Mouse (Mus musculus): ENCODE results near the gene Slc9a8.
A peak's percentile ranks its signal among the peaks of the same experiment; 100 is the strongest.

The Slc9a8 gene

DNA sequence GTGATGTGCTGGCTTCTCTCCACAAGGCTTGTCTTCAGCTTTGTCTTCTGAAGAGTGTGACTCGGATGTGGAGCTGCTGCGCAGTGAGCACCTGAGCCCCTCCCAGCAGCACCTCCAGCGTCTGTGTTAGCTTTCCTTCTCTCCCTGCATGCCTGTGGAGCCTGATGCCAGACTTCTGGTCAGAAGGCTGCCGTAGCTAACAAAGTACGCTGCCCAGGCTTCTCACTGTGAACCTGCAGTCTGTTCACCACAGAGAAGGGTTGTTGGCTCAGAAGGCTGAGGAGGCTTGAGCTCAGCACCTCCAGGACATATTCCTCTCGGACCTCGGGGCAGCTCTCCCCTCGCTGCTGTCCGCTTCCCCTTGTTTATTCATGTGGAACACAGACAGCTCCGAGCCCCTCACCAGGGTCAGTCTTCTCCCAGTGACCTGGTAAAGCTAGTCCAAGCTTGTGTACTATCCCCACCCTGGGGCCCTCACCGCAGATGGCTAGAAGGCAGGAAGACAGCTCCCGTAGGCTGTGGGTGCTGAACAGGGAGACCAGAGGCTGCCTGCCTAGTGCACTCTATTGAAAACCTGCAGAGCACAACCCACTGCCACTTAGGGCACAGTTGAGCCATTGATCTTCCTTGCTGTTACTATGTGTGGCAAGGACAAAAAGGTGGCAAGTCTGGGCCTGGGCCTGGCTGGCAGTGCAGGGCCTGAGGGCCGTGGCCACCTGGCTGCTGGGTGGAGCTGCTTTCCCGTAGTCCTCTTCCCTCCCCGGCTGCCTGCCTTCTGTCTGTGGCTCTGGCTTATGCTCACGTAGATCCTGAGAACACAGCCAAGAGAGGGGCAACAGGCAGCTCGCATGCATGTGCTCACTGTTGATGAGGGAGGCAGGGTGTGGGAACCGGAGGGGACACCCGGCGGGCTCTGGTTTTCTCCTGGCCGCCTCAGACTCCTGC, 28.1 kb downstream of the Slc9a8 start:
- no peak for DNase-seq (ENCODE audit: low spot score in 2 of 2)

DNA sequence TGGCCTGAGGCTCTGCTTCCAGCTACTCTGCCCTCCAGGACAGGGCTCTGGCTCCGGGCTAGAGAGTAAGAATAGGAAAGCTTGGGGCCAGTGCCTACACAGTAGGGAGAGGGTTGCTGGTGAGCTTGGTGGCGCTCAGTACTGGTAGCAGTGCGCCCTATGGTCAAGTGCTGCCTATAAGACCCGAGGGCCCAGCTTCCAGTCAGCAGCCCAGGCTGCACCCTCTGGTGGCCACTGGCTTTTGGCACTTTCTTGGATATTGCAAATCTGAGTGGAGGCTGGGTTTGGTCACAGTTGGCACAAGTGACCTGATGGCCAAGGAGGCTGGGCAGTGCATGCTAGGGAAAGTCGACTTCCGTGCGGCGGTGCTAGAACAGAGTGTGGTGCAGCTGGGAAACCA, 29.1 kb downstream of the Slc9a8 start:
- DNase-seq (ENCODE audit: low spot score in 2 of 2), result no peak

DNA sequence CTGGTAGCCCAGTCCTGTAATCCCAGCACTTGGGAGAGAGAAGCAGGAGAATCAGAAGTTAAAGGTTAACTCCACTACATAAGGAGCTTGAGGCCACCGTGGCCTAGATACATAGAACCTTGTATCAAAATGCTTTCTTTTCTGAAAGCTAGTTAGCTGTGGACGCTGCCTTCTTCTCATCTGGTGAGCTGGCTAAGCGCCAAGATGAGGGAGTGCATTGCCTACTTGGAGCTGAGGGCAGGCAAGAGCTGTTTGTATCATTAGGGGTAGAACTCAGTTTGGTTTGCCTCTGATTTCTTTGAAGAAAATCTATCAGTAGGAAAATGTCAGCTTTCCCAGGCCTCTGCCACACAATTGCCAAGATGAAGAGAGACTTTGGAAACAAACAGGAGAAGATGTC, 32.3 kb downstream of the Slc9a8 start:
- DNase-seq (ENCODE audit: low spot score in 2 of 2), result no peak

GRCm38 (mm10) chr2:167456361-167457020, 35.0 kb downstream of the Slc9a8 start:
- DNase-seq (ENCODE audit: low spot score in 2 of 2), result no peak

- no peak for DNase-seq (ENCODE audit: low spot score in 2 of 2)
Measured at GRCm38 (mm10) chr2:167457213-167457612, 35.7 kb downstream of the Slc9a8 start.

GRCm38 (mm10) chr2:167458548-167458947, 37.0 kb downstream of the Slc9a8 start:
- no peak for DNase-seq (ENCODE audit: low spot score in 2 of 2)

DNA sequence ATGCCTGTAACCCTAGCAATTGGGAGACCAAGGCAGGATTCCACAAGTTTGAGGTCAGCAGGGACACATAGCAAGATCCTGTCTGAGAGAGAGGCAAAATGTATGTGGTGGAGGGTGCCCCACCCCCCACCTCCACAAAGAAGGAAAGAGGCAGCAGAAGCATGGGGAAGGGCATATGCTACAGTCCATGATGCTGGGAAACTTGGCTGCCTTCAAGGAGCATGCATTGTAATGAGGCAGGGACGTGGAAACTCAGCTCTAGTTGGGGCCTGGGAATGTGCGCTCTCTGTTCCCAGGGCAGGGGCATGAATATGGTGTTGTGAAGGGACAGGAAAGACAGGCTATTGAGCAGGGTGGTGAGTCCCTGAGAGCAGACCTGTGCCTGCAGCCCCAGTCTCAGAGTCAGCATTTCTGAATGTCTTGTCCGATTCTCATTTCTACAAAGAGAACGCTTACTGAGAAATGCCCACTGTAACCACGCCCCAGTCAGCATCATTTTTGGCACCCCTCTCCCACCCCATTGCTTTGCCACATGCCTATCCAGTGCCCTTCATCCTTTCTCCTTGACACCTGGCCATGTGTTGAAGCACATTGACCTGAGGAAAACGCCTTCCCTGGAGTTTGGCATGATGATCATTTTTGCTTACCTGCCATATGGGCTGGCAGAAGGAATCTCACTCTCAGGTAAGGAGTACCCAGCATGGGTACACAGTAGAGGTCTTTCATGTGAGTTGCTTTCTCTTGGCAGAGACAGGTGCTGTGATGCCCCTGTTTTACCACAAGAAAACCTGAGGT, 37.8 kb downstream of the Slc9a8 start:
- DNase-seq (ENCODE audit: low spot score in 2 of 2), result no peak

DNA sequence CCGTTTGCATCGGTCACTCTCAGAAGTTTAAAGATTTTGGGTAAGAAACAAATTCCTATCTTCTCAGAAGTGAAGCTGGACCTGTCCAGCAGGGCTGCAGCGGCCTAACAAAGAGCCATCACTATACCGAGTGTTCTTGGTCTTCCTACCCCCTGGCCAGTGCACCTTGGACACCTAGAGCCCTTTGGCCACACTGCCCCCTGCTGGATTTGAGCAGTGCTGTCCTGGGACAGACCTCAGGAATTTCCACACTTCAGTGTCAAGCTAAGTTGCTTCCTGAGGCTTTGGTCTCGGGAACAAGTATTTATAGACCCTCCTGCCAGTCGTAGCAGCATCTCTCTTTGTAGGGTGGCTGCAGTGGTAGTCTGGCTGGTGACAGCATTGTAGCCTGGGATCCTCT, 41.4 kb downstream of the Slc9a8 start:
- DNase-seq (ENCODE audit: low spot score in 2 of 2), result peak in 1 of 2 experiments; percentile 31

DNA sequence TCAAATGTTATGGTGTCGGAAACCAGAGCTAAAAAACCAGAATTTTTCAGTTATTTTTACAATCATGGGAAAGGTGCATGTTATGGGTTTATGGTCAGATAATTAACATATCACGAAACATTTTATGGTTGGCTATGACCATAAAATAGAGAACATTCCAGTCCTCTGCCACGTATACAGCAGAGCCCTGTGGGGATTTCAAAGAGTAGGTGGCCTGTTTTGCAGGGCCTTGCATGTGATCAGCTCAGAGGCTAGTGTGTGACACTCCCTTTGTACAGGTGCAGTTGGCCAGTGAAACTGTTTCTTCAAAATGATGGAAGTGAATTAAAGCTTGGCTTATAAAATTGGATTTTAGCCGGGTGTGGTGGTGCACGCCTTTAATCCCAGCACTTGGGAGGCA, 42.3 kb downstream of the Slc9a8 start:
- no peak for DNase-seq (ENCODE audit: low spot score in 2 of 2)

- DNase-seq (ENCODE audit: low spot score in 2 of 2), result no peak
Measured at GRCm38 (mm10) chr2:167465951-167466350, 44.4 kb downstream of the Slc9a8 start.

GRCm38 (mm10) chr2:167467214-167467613, 45.7 kb downstream of the Slc9a8 start:
- no peak for DNase-seq (ENCODE audit: low spot score in 2 of 2)

GRCm38 (mm10) chr2:167468444-167468843, 46.9 kb downstream of the Slc9a8 start:
- no peak for DNase-seq (ENCODE audit: low spot score in 2 of 2)

DNA sequence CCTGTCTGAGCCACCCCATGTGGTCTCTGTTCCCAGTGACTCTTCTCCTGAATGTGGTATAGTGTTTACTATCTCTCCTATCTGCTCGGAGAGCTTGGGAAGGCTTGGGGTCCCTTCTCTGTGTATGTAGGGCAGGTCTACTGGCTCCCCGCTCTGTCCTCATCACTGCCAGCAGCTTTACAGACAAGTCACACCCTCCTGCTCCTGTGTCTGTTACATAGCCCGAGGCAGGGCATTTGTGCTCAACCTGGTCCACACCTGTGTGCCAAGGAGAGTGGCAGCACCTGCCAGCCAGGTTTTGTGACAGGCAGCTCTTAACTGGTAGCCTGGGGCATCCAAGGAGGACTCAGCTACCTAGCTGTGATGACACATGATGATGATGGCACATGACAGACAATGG, 49.1 kb downstream of the Slc9a8 start:
- DNase-seq (ENCODE audit: low spot score in 2 of 2), result no peak

DNA sequence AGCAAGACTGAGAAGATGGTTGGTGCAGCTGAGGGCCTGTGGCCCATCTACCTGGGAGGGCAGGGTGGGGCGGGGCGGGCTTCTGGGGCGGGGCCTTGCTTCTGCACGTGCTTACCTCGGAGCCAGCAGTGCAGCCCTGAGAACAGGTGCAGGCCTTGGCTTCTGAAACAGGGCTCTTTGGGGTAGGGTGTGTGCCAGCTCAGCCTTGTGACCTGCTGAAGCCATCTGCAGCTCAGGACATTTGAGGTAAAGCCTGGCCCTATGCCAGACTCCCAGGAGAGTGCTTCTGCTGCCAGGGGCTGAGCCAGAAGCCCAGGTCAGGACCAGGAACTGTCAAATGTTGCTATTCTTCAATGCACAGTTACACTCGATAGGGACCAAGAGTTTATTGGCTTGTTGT, 50.1 kb downstream of the Slc9a8 start:
- peak in 1 of 2 experiments; percentile 37 for DNase-seq (ENCODE audit: low spot score in 2 of 2)

DNA sequence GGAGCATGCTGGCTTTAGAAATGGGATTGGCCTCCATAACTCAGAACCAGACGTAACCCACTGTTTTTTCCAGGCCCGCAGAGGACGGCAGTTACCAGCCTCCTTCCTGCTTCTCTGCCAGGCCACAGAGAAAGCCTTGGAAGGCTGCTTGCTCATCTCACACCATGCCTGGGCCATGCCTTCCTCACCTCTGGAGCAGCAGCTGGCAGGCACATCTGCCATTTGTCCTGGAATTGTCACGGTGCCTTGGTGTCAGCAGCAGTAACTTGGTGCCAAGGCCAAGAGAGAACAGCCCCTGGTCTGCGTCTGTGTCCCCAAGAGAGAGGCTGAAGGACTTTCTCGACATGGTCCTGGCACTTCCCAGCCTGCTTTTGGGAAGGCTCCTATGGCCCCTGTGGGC, 52.7 kb downstream of the Slc9a8 start:
- no peak for DNase-seq (ENCODE audit: low spot score in 2 of 2)

GRCm38 (mm10) chr2:167475596-167475995, 54.1 kb downstream of the Slc9a8 start:
- no peak for DNase-seq (ENCODE audit: low spot score in 2 of 2)

DNA sequence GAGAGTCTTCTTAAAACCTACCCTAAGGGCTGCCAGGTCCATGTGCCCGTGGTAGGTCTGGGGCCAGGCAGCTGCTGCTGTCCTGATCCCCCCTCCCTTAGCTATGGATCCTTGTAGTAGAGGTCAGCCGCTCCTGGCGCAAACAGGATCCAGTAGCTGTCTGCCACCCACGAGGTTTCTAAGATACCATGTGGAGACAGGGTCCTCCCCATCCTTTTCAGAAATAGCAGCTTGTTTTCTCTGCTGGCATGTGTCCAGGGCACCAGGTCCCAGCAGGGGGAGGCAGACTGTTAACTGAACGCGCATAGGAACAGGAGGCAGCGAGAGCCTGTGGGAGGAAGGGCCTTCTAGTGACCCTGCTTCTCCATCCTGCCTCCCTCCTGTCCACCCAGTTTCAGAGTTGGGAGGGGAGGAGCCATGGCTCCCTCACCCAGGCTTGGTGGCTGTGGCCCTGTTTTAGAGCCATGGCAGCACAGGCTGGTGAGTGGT, 54.7 kb downstream of the Slc9a8 start:
- DNase-seq (ENCODE audit: low spot score in 2 of 2), result peak; percentile 49 to 55

DNA sequence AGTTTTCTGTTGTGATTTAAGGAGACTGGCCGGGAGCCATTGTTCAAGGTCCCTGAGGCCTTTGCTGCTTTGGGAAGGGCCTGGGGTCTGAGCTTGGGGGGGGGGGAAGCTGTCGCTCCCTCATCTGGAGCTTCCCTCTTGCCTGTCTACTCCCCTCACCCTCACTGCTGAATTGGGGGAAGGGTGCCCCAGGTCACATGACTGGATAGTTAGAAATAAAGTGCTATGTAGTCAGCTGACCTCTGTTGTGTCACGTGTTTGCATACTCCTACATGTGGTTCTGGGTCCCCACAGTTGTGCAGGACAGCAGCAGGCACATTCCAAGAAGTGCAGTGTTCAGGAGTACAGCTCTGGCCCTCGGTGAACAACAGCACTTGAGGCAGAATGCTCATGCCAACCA, 55.2 kb downstream of the Slc9a8 start:
- no peak for DNase-seq (ENCODE audit: low spot score in 2 of 2)

DNA sequence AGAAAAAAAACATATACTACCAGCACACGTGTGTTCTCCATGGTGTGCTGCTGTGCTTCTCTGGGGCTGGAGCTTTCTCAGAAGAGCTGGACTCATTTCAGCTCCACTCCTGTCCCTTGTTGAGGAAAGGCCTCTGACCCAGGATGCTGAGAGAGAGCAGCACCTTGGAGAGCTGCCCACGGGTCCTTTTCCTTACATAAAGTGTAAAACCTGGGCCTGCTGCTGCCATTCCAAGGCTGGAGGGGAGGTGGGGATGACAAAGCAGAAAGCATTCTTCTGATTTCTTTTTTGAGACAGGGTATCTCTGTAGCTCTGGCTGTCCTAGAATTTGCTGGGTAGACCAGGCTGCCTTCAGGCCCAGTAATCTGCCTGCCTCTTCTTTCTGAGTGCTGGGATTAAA, 56.6 kb downstream of the Slc9a8 start:
- DNase-seq (ENCODE audit: low spot score in 2 of 2), result no peak

GRCm38 (mm10) chr2:167479501-167479900, 58.0 kb downstream of the Slc9a8 start:
- DNase-seq (ENCODE audit: low spot score in 2 of 2), result no peak

DNA sequence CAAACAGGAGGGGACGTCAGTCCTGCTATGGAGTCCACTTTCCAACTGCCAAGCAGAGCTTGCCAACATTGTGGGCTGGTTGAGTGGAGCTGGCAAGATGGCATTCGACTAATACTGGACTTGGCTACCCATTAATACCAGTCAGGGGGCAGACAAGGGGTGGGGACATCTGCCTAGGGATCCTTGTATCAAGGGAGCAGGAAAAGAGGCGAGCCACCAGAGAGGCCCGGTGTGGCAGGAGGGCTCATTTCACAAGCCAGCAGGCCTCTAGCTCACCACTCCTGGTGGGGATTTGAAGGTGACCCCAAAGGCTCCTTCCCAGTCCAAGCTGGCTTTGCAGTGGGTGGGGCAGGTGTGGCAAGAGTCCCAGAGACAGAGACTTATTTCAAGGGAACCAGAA, 61.2 kb downstream of the Slc9a8 start:
- no peak for DNase-seq (ENCODE audit: low spot score in 2 of 2)

Measured in heart, adult 9 months (tissue).